Mouse (Mus musculus) urinary bladder, adult 18-20 months (tissue): ENCODE results near the gene Rab1b.
"Not testable (repeated sequence)": the region's sequence is repeated elsewhere in the genome, so short reads cannot be mapped to it uniquely, and the experiment has no call there.

Source experiments
- DNase-seq, 2 experiments: peaks; one replicate each; pipeline ENCODE4 v3.0.0; 2022; ENCODE audit warnings: low spot score in 2 of 2, mixed read lengths in 2 of 2

The Rab1b gene

GRCm38 (mm10) chr19:5097521-5098362 is 9.1 kb downstream of the Rab1b start:
- no peak for DNase-seq

- DNase-seq: no peak
Measured at GRCm38 (mm10) chr19:5095887-5096474, 10.9 kb downstream of the Rab1b start.

GRCm38 (mm10) chr19:5094746-5095417 is 12.0 kb downstream of the Rab1b start:
- DNase-seq: no peak

GRCm38 (mm10) chr19:5094243-5094632 is 12.6 kb downstream of the Rab1b start:
- DNase-seq: peak; percentile 74 to 85

- DNase-seq: no peak
Measured at GRCm38 (mm10) chr19:5093481-5094242, 13.2 kb downstream of the Rab1b start.

GRCm38 (mm10) chr19:5092083-5092482 is 14.8 kb downstream of the Rab1b start:
- DNase-seq: no peak

GRCm38 (mm10) chr19:5089324-5089723 is 17.5 kb downstream of the Rab1b start:
- no peak for DNase-seq

GRCm38 (mm10) chr19:5087884-5088728 is 18.8 kb downstream of the Rab1b start, which contains the start of gene Yif1a:
Gene Yif1a (plus strand): TSS chr19:5088538.
- DNase-seq: peak; percentile 92 to 94

- not testable (repeated sequence) for DNase-seq
Measured at GRCm38 (mm10) chr19:5086533-5086932, 20.3 kb downstream of the Rab1b start.

- DNase-seq: peak in 1 of 2 experiments; percentile 50
Measured at GRCm38 (mm10) chr19:5085145-5085863, 21.6 kb downstream of the Rab1b start, which contains the start of gene Tmem151a. Gene Tmem151a (minus strand): TSS chr19:5085531.

- no peak for DNase-seq
Measured at GRCm38 (mm10) chr19:5084834-5085144, 22.1 kb downstream of the Rab1b start.

- no peak for DNase-seq
Measured at GRCm38 (mm10) chr19:5083961-5084833, 22.7 kb downstream of the Rab1b start.

- DNase-seq: no peak
Measured at GRCm38 (mm10) chr19:5082596-5082995, 24.3 kb downstream of the Rab1b start.

GRCm38 (mm10) chr19:5082005-5082404 is 24.9 kb downstream of the Rab1b start:
- DNase-seq: no peak

- DNase-seq: no peak
Measured at GRCm38 (mm10) chr19:5079279-5079678, 27.6 kb downstream of the Rab1b start.

GRCm38 (mm10) chr19:5073518-5073917 is 33.4 kb downstream of the Rab1b start:
- no peak for DNase-seq

GRCm38 (mm10) chr19:5073028-5073427 is 33.8 kb downstream of the Rab1b start:
- DNase-seq: peak in 1 of 2 experiments; percentile 45

GRCm38 (mm10) chr19:5072389-5073019 is 34.4 kb downstream of the Rab1b start:
- DNase-seq: no peak
